Mouse (Mus musculus) stomach, embryonic 15.5 days (tissue): ENCODE data around the gene Nrsn2. TPM values are rescaled to one million over a fixed set of nuclear protein-coding genes. Genes with fewer than 3 reads are reported as not detected.
A peak's percentile ranks its signal among the peaks of the same experiment; 100 is the strongest.
"Not testable (repeated sequence)": the region's sequence is repeated elsewhere in the genome, so short reads cannot be mapped to it uniquely, and the experiment has no call there.

Experiments used
- ATAC-seq: fragments of 200-750 bp; cut with Nextera tagmentation; 2 replicates; pipeline ENCODE4 v1.8.0; 2017; ENCODE audit warnings: low read depth, moderate number of reproducible peaks, moderate TSS enrichment; ENCODE audit not compliant: insufficient read depth, low FRiP score
- H3K27ac ChIP-seq: fragments of 300-500 bp; sonication (generic); 2 replicates; pipeline ENCODE4 v1.5.1; 2015; ENCODE audit warnings: mild to moderate bottlenecking, inconsistent platforms
- H3K27me3 ChIP-seq: fragments of 300-500 bp; sonication (generic); replicated peaks from 2 replicates; pipeline ENCODE4 v1.6.1; 2015; ENCODE audit warnings: inconsistent platforms
- H3K36me3 ChIP-seq: fragments of 300-500 bp; sonication (generic); 2 replicates; pipeline ENCODE4 v1.6.1; 2015; ENCODE audit warnings: inconsistent platforms
- H3K4me1 ChIP-seq: fragments of 300-500 bp; sonication (generic); 2 replicates; pipeline ENCODE4 v1.6.1; 2015; ENCODE audit warnings: inconsistent platforms
- H3K4me2 ChIP-seq: fragments of 300-500 bp; sonication (generic); 2 replicates; pipeline ENCODE4 v1.6.1; 2015; ENCODE audit warnings: mild to moderate bottlenecking, inconsistent platforms
- H3K4me3 ChIP-seq: fragments of 300-500 bp; sonication (generic); replicated peaks from 2 replicates; pipeline ENCODE4 v1.5.1; 2015; ENCODE audit warnings: inconsistent platforms
- H3K9ac ChIP-seq: fragments of 300-500 bp; sonication (generic); 2 replicates; pipeline ENCODE4 v1.6.1; 2015; ENCODE audit warnings: inconsistent platforms
- H3K9me3 ChIP-seq: fragments of 300-500 bp; sonication (generic); 2 replicates; pipeline ENCODE4 v1.6.1; 2016; ENCODE audit warnings: inconsistent platforms
- WGBS: fragments of 180-500 bp; shearing (Covaris S2); methylation state at CpG from one replicate; pipeline ENCODE4 v1.1.7; 2015; 5-methylcytosine and 5-hydroxymethylcytosine counted together
- polyA plus RNA-seq: library from polyadenylated mRNA; unstranded; fragments of >200 nt; fragmentation: Nextera tagmentation; extraction: Ambion mirVana; gene quantifications from 2 replicates; pipeline ENCODE4 v1.2.1, GENCODE M21; 2015

Gene Nrsn2
- polyA plus RNA-seq, 1 experiment from 2014 or later: 2.0 TPM

GRCm38 (mm10) chr2:152373547-152373946, 2.9 kb downstream of the Nrsn2 start:
- Histone ChIP-seq H3K4me2 (no peak overlapping the region), H3K4me1 (peaks cover 17% of the 10 kb centered on the region; the same call in 1 of the 2 replicates), H3K9ac (no peak overlapping the region), H3K4me3 (no peak overlapping the region), H3K27me3 (peaks cover 19% of the 10 kb centered on the region; the same call in 1 of the 2 replicates), H3K9me3 (no peaks in the 10 kb centered on the region), H3K27ac (no peak overlapping the region), H3K36me3 (no peaks in the 10 kb centered on the region)
- 76% methylated on average over 9 of the region's 9 CpGs for WGBS
- ATAC-seq: no peak

GRCm38 (mm10) chr2:152372661-152373060, 3.8 kb downstream of the Nrsn2 start:
- H3K4me3 ChIP-seq: no peak overlapping the region
- H3K36me3 ChIP-seq: no peaks in the 10 kb centered on the region
- no peak overlapping the region for H3K4me2 ChIP-seq
- H3K9me3 ChIP-seq: no peaks in the 10 kb centered on the region
- H3K27ac ChIP-seq: no peak overlapping the region
- peaks cover 18% of the 10 kb centered on the region; the same call in 1 of the 2 replicates for H3K4me1 ChIP-seq
- 59% methylated on average over 4 of the region's 4 CpGs for WGBS
- peaks cover 19% of the 10 kb centered on the region; the same call in 1 of the 2 replicates for H3K27me3 ChIP-seq
- H3K9ac ChIP-seq: no peak overlapping the region
- no peak for ATAC-seq

- Histone ChIP-seq H3K9ac (no peak overlapping the region), H3K4me3 (no peak overlapping the region), H3K36me3 (no peaks in the 10 kb centered on the region), H3K27me3 (peaks cover 15% of the 10 kb centered on the region; the same call in 1 of the 2 replicates), H3K27ac (no peak overlapping the region), H3K4me2 (no peak overlapping the region), H3K4me1 (peaks cover 18% of the 10 kb centered on the region; the same call in 1 of the 2 replicates), H3K9me3 (no peaks in the 10 kb centered on the region)
- WGBS: 80% methylated on average over 7 of the region's 7 CpGs
- ATAC-seq: no peak
Measured at GRCm38 (mm10) chr2:152372104-152372503, 4.3 kb downstream of the Nrsn2 start.

DNA sequence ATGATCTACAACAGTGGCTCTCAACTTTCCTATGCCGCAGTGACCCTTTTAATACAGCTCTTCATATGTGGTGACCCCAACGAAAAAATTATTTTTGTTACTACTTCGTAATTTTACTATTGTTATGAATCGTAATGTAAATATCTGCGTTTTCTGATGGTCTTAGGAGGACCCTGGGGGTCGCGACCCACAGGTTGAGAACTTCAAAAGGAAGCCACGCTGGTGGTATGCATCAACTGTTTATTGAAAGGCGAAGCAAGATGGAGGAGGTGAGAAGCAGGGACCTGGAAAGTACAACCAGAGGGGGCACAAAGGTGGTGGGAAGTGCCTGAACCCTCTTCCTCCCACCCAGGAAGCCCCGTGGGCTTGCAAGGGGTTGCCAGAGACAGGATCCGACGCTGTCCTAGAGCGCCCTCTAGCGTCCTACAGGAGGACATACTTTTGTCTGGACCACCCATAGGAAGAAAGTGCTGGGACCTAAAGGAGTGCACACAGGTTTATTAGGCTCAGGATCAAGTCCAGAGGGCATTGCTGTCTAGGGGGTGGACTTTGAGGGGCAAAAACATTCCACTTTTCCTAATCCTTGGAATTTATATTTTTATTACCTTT, 7.8 kb downstream of the Nrsn2 start:
- H3K4me2 ChIP-seq: peak overlapping the region; percentile 34
- no peak overlapping the region for H3K9ac ChIP-seq
- H3K27ac ChIP-seq: no peak overlapping the region
- peaks cover 7% of the 10 kb centered on the region; the same call in 1 of the 2 replicates for H3K4me1 ChIP-seq
- ATAC-seq: no peak
- H3K9me3 ChIP-seq: no peaks in the 10 kb centered on the region
- no peak overlapping the region for H3K4me3 ChIP-seq
- WGBS: 29% methylated on average over 14 of the region's 14 CpGs
- H3K36me3 ChIP-seq: no peaks in the 10 kb centered on the region
- no peaks in the 10 kb centered on the region for H3K27me3 ChIP-seq

DNA sequence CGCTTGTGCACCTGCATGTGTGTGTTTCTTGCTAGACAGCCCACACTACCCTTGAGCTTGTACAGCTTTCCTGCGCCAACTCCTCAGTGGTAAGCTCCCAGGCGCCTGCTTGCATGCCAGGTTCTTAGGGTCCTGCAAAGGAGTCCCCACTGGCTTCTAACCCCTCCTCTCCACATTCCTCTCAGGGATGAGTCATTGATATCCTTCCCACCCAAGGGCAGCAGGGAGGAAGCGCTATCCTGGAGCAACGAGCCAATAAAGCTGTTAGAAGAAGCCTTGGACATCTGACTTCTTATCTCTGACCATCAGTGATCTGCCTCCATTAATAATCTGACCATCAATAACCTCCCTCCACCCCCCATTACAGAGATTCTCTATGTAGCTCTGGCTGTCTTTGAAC, 8.5 kb downstream of the Nrsn2 start:
- Histone ChIP-seq H3K4me3 (no peak overlapping the region), H3K27me3 (no peaks in the 10 kb centered on the region), H3K9ac (no peak overlapping the region), H3K4me1 (peaks cover 9% of the 10 kb centered on the region; the same call in 1 of the 2 replicates), H3K4me2 (no peak overlapping the region), H3K9me3 (no peaks in the 10 kb centered on the region), H3K27ac (no peak overlapping the region), H3K36me3 (no peaks in the 10 kb centered on the region)
- ATAC-seq: no peak
- WGBS: 63% methylated on average over 5 of the region's 5 CpGs

DNA sequence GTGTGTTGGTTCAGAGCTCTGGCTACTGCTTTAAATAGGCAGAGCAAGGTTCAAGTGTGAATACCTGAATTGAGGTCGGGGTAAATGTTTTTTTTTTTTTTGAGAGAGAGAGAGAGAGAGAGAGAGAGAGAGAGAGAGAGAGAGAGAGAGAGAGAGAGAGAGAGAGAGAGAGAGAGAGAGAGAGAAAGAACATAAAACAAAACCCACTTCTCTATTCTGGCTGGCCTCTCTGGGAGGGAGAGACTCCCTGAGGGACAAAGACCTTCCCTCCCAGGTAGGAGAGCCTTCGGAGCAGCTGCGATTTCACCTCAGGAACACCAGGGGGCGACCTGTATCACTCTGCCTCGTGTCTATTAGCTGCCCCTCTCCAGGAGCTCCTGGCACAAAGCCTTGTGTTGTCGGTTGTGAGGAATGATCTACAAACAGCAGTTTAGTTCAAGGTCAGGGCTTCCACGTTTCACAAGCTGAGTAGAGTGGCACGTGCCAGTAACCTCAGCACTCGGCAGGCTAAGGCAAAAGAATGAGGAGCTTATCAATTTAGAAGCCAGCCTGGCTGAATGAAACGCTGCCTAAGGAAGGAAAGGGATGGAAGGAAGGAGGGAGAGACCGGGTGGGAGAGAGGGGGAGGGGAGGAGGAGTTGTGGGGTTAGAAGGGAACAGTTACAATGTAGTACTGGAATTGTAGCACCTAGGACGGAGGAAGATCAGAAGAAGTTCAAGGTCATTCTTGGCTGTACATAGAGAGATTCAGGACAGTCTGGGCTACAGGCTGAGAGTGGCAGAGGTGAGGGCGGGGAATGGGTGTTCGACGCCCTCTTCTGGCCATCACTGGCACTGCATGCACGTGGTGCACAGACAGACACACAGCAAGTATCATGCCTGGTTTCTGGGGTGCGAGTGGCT, 12.9 kb downstream of the Nrsn2 start:
- Histone ChIP-seq H3K27me3 (no peaks in the 10 kb centered on the region), H3K4me1 (peaks cover 8% of the 10 kb centered on the region; the same call in 1 of the 2 replicates), H3K4me3 (0 out of 2 replicates have a peak overlapping the region, but pooled peaks have one; percentile 9), H3K27ac (peak overlapping the region; percentile 63), H3K36me3 (no peaks in the 10 kb centered on the region), H3K9ac (no peak overlapping the region), H3K9me3 (no peaks in the 10 kb centered on the region), H3K4me2 (peak overlapping the region; percentile 45)
- WGBS: 11% methylated on average over 17 of the region's 17 CpGs
- ATAC-seq: peak; percentile 75

- Histone ChIP-seq H3K4me1 (peaks cover 8% of the 10 kb centered on the region; the same call in 1 of the 2 replicates), H3K9me3 (no peaks in the 10 kb centered on the region), H3K36me3 (no peaks in the 10 kb centered on the region), H3K27ac (no peak overlapping the region), H3K4me2 (no peak overlapping the region), H3K9ac (no peak overlapping the region), H3K4me3 (no peak overlapping the region), H3K27me3 (no peaks in the 10 kb centered on the region)
- WGBS: 86% methylated on average over 8 of the region's 8 CpGs
- no peak for ATAC-seq
Measured at GRCm38 (mm10) chr2:152361193-152361592, 15.2 kb downstream of the Nrsn2 start.

DNA sequence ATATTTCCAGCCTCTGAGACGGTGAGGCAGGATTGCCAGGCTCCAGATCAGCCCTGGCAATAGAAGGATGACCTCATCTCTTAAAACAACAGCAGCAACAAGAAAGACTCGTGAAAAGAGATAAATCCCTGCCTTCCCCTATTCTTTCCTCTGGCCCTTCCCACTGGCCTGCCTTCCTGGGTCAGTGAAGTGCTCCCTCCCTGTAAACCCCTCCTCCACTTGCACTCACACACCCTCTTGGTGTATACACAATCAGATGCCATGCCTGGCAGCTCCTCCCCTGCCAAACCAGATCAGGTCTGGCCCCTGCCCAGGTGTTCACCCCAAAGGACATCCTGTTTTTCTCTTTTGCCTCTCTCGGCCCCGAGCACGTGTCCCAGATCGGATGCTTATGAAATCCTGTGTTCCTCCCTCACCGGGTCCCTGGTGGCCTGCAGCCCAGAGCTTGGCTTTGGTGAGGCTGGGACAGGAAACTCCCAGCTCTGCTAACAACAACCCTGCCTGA, 16.1 kb downstream of the Nrsn2 start:
- Histone ChIP-seq H3K4me1 (peaks cover 8% of the 10 kb centered on the region; the same call in 1 of the 2 replicates), H3K4me2 (no peak overlapping the region), H3K4me3 (no peak overlapping the region), H3K27ac (0 out of 2 replicates have a peak overlapping the region, but pooled peaks have one; percentile 42), H3K9ac (no peak overlapping the region), H3K9me3 (no peaks in the 10 kb centered on the region), H3K27me3 (no peaks in the 10 kb centered on the region), H3K36me3 (no peaks in the 10 kb centered on the region)
- ATAC-seq: peak; percentile 34; the same call in 1 of the 2 replicates
- WGBS: 27% methylated on average over 7 of the region's 7 CpGs

DNA sequence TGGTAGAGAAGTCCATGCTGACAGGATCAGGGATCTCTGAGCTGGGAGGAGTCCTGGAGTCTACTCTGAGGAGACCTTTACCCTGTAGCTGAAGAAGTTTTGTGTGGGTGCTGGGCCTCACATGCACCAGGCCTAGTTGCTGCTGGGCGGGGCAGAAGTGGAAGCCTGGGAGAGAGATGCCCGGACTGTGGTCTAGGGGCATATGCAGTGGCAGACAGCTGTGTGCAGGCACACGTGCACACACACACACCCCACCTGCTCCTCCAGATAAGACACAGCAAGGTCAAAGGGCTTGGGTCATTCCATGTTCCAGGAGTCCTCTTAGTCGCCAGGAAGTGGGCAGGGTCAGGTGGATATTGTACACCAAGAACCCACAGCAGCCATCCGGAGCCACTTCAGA, 16.8 kb downstream of the Nrsn2 start:
- Histone ChIP-seq H3K27ac (no peak overlapping the region; the same call in 1 of the 2 replicates), H3K4me1 (peaks cover 8% of the 10 kb centered on the region; the same call in 1 of the 2 replicates), H3K9me3 (no peaks in the 10 kb centered on the region), H3K36me3 (no peaks in the 10 kb centered on the region), H3K4me3 (no peak overlapping the region), H3K9ac (no peak overlapping the region), H3K27me3 (no peaks in the 10 kb centered on the region), H3K4me2 (no peak overlapping the region)
- 0 out of 2 replicates have a peak, but pooled peaks have one; percentile 17 for ATAC-seq
- 48% methylated on average over 5 of the region's 5 CpGs for WGBS

DNA sequence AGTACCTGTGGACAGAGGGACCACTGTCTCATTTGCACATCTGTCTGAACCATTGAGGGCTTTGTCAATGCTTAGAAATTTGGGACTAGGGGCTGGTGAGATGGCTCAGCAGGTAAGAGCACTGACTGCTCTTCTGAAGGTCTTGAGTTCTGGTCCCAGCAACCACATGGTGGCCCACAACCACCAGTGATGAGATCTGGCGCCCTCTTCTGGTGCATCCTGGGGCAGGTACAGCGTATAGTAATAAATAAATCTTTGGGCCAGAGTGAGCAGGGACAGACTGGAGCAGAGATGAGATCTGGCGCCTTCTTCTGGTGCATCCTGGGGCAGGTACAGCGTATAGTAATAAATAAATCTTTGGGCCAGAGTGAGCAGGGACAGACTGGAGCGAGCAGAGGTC, 17.5 kb downstream of the Nrsn2 start:
- ATAC-seq: not testable (repeated sequence)
- 73% methylated on average over 5 of the region's 5 CpGs for WGBS

GRCm38 (mm10) chr2:152357254-152357653, 19.2 kb downstream of the Nrsn2 start:
- Histone ChIP-seq H3K4me3 (no peak overlapping the region), H3K4me2 (no peak overlapping the region), H3K4me1 (0 out of 2 replicates have a peak, but pooled peaks cover 3% of the 10 kb centered on the region), H3K27ac (no peak overlapping the region), H3K27me3 (no peaks in the 10 kb centered on the region), H3K36me3 (no peaks in the 10 kb centered on the region), H3K9me3 (no peaks in the 10 kb centered on the region), H3K9ac (no peak overlapping the region)
- ATAC-seq: no peak
- WGBS: 92% methylated on average over 3 of the region's 3 CpGs

More for the DNA sequence above, 17.5 kb downstream of the Nrsn2 start:
- not testable (repeated sequence) for H3K9ac ChIP-seq, H3K4me2 ChIP-seq, H3K9me3 ChIP-seq, H3K27me3 ChIP-seq, H3K4me3 ChIP-seq, H3K36me3 ChIP-seq, H3K4me1 ChIP-seq, H3K27ac ChIP-seq
